Mouse (Mus musculus) c-Kit-positive CD71-negative TER-119-negative erythroid progenitor cells, embryonic 14.5 days (primary cell): ENCODE measurements around the gene Ldlrad3.

Experiments
- DNase-seq: peaks from one replicate; pipeline ENCODE4 v3.0.0-alpha.2; 2013; ENCODE audit warnings: low read depth

Gene Ldlrad3

DNA sequence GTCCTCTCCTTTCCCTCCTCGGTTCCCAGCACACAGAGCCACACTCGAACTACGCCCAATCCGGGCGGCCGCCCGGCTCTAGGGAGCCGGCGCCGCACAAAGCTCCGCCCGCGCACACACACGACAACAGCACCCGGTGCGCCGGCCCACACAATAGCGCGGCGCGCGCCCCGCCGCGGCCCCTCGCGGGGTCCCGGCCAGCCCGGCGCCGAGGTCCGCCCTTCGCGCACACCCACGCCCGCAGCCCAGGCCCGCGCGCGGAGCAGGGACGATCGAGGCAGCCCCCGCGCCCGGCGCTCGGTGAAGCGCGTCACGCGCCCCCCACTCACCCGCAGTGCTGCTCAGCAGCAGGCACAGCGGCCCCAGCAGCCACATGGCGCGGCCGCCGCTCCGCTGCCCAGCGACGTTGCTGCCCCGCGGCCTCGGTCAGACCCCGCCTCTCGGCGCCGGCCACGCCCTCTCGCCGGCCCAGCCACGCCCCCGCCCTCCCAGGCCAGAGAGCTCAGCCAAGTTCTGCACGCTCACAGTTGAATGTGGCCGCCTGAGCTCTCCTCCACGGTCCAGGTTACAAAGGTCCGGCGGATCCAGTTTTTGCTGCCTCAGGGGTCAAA lies at the start of gene Ldlrad3:
TSS of gene Ldlrad3 (minus strand) at position 435 of the 611 bp plus-strand sequence.
- DNase-seq = peak; percentile 63

GRCm38 (mm10) chr2:102231470-102231869 lies 45.3 kb upstream of the Ldlrad3 start:
- DNase-seq = no peak

DNA sequence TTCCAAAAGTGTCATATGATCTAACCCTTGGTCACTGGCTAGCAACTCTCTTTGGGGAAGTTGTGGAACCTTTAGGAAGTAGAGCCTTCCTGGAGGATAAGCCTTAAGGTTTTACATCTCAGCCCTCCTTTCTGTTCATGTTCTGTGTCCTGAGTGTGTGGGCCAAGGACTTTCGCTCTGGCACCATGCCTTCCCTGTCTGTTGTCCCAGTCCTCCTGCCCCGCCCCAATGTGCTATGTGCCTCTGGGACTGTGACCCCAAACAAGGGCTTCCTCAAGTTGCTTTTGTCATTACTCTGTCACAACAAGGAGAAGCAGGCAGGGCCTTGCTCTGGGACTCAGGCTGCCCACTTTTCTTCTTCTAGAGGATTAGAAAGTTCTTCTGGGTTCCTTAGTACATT lies 42.9 kb upstream of the Ldlrad3 start:
- no peak for DNase-seq

GRCm38 (mm10) chr2:102228331-102228730 lies 42.1 kb upstream of the Ldlrad3 start:
- no peak for DNase-seq

DNA sequence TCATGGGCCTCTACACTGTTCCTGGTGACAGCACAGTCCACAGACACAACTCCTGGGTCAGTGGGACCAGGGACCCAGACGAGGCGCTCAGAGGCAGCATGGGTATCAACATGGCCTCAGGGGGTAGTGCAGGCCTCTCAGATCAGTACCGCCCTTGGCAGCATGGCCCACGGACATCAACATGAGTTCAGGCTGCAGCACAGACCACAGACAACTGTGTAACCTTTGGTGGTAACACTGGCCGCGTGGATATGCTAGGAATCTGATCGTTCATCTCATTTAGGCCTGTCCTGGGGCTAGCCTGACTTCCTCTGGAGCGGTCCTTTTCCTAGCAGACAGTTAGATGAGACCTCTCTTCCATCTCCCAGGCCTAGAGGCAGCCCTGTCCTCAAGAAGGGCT lies 41.7 kb upstream of the Ldlrad3 start:
- no peak for DNase-seq

DNA sequence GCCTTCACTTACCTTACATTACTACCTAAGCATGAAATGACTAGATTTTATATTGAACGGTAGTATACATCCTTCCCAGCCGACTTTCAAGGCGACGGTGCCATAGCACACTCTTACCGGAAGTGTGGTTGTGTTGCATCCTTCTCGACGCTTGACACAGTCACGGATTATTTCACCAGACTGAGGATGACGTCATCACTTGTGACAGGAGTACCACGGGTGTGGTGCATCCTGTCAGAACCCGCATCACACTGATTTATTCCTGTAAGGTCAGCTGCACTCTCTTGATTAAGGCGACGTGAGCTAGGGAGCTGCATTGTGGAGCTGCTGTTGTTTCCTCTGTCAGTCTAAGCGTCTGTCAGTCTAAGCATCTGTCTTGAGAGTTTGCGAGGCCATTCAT lies 40.1 kb upstream of the Ldlrad3 start:
- no peak for DNase-seq

- DNase-seq = no peak
Measured at GRCm38 (mm10) chr2:102223355-102224128, 37.4 kb upstream of the Ldlrad3 start.

GRCm38 (mm10) chr2:102222749-102223148 lies 36.6 kb upstream of the Ldlrad3 start:
- no peak for DNase-seq

DNA sequence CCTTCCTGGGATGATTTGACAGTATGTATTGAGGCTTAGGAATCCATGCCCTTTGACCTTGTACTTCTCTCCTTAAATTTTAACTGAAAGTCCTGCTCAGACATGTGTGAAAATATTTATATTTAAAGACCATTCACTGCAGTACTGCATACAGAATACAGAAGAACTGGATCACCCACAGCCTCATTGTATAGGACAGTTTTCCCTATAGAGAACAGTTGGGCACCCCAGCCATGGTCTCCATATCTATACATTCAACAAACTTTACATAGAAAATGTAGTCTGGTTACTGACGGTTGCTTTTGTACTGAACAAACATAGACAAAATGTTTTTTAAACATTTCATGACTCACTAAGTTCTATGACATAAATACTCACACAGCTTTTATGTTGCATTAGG lies 30.6 kb upstream of the Ldlrad3 start:
- DNase-seq = no peak

GRCm38 (mm10) chr2:102212096-102212495 lies 25.9 kb upstream of the Ldlrad3 start:
- DNase-seq = no peak

DNA sequence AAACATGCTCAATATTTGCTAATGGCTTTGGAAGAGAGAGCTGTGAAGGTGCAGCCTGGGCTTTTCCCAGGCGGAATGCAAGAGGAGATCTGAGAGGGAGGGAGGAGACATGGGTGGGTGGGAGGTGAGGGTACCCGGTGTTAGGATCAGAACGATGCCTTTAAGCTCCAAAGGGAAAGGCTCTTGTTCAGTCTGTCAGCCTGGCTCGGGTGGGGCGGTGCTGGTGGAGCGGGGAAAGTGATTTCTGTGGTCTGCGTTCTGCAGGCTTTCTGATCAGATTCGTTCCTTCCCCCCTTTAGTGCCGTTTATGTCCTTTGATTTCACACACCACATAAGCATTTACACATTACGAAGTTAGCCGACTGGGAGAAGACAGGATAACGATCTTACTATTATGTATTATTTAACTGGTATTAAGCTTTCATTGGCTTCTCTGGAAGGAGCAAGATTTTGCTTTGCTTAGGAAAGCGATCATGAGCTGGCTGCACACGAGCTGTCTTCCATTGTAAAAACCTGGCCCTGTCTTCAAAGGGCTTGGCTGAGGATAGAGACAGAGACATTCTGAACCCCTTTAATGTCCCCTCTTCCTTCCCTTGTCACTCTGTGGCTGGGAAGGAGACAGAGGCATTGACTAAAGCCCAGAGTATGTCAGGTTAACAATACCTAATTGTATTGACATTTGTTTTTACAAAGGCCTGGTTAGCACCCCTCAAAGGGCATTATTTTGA lies 19.7 kb upstream of the Ldlrad3 start:
- DNase-seq = no peak

- DNase-seq = no peak
Measured at GRCm38 (mm10) chr2:102203478-102203877, 17.3 kb upstream of the Ldlrad3 start.

- no peak for DNase-seq
Measured at GRCm38 (mm10) chr2:102202211-102202770, 16.1 kb upstream of the Ldlrad3 start.

GRCm38 (mm10) chr2:102201198-102201948 lies 15.2 kb upstream of the Ldlrad3 start:
- no peak for DNase-seq

- no peak for DNase-seq
Measured at GRCm38 (mm10) chr2:102197332-102197731, 11.1 kb upstream of the Ldlrad3 start.

DNA sequence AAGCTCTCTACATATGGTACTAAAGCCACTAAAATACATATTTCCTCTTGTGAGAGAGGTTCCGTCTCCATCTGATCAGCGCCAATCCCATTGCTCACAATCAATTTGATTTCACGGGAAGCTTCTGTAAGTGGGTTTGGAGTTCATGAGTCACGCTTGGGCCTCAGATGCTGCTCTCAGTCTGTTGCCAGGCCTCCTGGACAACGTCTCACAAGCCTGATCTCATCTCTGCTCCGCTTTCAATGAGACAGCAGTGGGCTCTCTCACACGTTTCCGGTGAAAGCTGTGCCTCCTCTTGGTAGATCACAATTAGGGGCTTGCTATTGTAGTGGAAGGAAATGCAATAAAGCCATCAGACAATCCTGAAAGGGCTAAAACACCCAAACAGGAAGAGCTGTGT lies 10.5 kb upstream of the Ldlrad3 start:
- DNase-seq = no peak

DNA sequence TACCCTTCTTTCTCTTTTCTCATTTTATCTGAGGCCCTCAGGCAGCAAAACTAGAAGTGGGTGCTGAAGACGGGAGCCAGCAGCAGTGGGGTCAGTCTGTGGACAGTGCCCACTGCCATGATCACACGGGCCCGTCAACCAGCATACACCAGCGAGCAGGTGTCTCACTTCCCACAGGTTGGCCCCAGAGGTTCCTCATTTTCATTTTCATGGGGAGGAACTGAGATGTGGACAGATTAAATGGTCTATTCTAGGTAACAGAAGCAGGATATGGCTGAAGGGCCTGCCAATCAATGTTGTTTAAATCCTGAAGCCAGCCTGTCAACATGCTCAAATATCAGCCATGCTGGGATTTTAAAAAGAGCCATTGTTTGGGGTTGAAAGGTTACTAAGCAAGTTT lies 9.3 kb upstream of the Ldlrad3 start:
- no peak for DNase-seq

DNA sequence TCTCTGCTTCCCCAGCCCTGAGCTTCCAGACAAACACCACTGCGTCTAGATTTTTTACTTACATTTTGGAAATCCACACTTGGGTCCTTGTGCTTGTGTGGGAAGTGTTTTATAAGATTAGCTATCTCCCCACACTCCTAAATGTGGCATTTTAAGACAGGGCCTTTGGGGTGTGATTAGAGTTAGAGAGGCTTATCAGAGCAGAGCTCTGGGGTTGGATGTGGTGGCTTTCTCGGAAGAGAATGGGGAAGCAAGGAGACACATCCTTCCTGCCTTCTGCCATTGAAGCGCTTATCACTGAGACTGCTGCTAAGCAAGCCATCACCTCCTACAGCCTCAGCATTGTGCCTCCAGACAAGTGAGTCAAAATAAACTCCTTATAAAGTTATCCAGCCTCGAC lies 8.1 kb upstream of the Ldlrad3 start:
- DNase-seq = no peak

DNA sequence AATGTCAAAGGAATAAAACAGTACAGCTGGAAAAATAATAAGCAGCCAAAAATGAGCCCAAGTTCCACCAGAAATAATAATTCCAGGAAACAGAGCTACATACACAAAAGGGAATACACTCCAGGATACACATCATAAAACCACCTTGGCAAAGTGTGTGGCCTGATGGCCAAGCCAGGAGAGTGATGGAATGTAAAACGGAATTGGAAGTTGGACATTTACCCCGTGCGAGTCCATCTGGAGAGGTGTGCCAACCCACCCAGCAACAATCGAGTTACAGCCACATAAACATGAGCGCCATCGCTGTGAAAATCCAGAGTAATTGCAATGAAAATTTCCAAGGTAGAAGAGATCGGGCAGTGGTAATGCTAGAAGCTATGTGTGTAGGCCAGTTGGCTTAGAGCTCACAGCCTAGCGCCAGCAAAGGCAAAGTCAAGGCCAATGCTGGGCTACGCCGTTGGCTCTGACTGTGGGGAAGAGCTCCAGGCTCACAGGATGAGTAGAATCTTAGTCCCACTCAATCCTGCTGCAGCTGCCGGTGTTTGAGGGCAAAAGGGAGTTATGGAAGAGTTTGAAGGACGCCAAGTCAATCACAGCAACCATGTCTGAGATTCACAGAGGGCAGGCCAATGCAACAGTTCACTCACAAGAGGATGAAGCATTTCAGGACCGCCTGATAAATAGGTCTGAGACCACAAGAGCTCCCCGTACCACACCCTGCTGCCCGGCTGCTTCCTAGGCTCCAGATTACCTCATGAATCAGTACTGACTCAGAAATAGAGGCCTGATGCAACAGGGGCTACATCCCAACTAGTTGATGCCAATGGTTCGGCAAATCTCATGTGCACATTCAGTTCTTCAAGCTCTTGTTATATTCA lies 7.0 kb upstream of the Ldlrad3 start:
- DNase-seq = no peak

DNA sequence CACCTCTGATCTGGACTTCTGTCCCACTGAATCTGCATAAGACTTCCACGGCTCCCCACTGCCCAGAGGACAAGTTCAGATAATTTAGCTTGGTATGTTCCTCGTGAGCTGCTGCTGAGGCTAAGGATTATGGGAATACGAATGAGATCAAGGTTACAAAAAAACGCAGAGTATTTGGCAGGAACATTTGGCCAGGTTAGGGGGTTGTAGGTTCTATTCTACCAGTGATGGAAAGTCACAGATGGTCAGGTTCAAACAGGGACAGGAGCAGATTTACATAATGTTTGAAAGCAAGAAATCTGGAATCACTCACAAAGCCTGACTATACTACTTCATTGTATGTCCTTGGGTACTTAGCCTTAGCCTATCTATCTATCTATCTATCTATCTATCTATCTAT lies 5.6 kb upstream of the Ldlrad3 start:
- DNase-seq = no peak

GRCm38 (mm10) chr2:102190956-102191355 lies 4.8 kb upstream of the Ldlrad3 start:
- no peak for DNase-seq
